Mouse (Mus musculus) cortical plate, adult 2 months (tissue): ENCODE results near the gene Klhl29.

Source experiments
- CTCF ChIP-seq: fragments of 200-500 bp; IDR thresholded peaks from 2 replicates; pipeline ENCODE4 v1.5.1; 2011; ENCODE audit warnings: mild to moderate bottlenecking, control low read depth, low read length; ENCODE audit not compliant: insufficient read depth; ENCODE audit errors: extremely low read depth
- POLR2A ChIP-seq: fragments of 200-500 bp; IDR thresholded peaks from 2 replicates; pipeline ENCODE4 v1.6.1; 2011; ENCODE audit warnings: mild to moderate bottlenecking, low read length, control low read depth; ENCODE audit not compliant: insufficient read depth; ENCODE audit errors: extremely low read depth

- TF ChIP-seq CTCF (no peak), POLR2A (no peak)
Measured at GRCm38 (mm10) chr12:5125907-5126306, 249.6 kb downstream of the Klhl29 start.
